Mouse (Mus musculus): ENCODE data around the gene Gstt4. TPM values are rescaled to one million over a fixed set of nuclear protein-coding genes. Genes with fewer than 3 reads are reported as not detected.
A peak's percentile ranks its signal among the peaks of the same experiment; 100 is the strongest.

Gstt4 gene
- polyA plus RNA-seq, 1 experiment from 2014 or later: not detected

DNA sequence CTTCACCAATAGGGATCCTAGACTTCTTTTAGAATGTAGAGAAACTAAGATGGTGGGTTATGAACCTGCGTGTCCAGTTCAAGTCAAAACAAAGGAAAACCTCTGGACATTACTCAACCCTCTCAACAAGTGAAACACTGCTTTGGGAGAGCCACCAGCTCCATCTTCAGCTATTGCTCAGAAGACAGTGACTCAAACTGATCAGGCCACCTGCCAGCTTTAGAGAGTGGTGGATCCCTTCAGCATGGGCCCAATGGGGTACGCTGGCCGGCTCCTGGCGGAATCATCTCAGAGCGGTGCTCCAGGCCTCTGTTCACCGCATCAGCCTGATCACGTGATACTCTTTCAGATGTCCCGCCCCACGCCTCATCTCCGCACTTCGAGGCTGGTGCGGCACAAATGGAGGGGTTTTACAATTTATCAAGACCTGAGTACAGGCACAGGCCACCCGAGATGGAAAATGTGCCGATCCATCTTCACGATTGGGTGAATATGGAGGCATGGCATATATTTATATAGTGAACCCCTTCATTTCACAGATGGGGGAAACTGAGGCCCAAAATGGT, 33.2 kb upstream of the Gstt4 start:
- no peaks in the 10 kb centered on the region for H3K9me3 ChIP-seq (replicated peaks; ENCODE audit: control insufficient read depth, low read length)
- 82% methylated on average over 15 of the region's 15 CpGs for whole genome bisulfite sequencing (ENCODE audit: insufficient replicate concordance)
- H3K27ac ChIP-seq (ENCODE audit: low read length): no peak overlapping the region
- no peak overlapping the region for H3K4me2 ChIP-seq (ENCODE audit: low read depth, low read length)
- H3K36me3 ChIP-seq (ENCODE audit: control insufficient read depth, insufficient read depth): no peaks in the 10 kb centered on the region
- H3K27me3 ChIP-seq (ENCODE audit: control insufficient read depth, insufficient read depth, low read depth, low read length): no peaks in the 10 kb centered on the region
- H3K4me1 ChIP-seq (ENCODE audit: control insufficient read depth, low read depth, low read length): peaks cover 22% of the 10 kb centered on the region
- no peak overlapping the region for H3K4me3 ChIP-seq (ENCODE audit: low read depth, low read length)
- ATAC-seq (ENCODE audit: low read depth): no peak
- H3K9ac ChIP-seq (ENCODE audit: low read depth, low read length): no peak overlapping the region

DNA sequence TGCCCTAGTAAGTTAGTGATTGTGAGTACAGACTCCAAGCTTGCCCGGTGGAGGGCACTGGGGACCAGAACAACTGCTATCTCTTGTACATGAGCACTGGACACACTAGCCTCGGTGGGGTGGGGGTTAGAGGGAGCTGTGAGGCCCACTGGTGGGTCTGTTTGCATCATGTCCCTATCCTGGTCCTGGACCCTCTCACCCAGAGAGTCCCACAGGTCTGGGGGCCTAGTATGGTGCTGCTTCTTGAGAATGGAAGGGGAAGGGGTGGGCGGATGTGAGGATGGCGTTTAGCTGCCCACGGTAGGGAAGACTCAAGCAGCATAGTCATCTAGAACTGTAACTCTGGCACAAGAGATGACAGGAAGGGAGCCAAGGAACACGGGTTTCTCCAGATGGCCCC, 32.4 kb upstream of the Gstt4 start:
- H3K4me1 ChIP-seq (ENCODE audit: control insufficient read depth, low read depth, low read length): peaks cover 19% of the 10 kb centered on the region

DNA sequence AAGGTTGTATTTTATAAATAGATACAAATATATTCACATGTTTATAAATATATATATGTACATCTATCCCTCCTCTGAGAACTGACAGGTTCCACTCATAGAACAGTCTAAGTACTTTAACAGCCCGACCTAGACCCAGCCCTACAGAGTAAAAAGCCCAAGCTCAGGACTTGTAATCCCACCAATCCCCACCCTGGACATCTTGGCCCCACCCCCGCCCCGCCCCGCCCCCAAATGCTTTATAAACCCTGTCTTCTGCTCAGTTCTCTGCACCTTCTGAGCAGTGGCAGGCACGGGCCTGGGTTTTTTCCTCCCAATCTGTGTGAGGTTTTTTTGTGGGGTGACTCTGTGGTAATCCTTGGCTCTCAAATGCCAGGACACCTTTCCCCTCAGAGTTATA, 31.8 kb upstream of the Gstt4 start:
- 30% methylated on average over 5 of the region's 5 CpGs for WGBS (ENCODE audit: insufficient replicate concordance)
- H3K9me3 ChIP-seq (replicated peaks; ENCODE audit: control insufficient read depth, low read length): no peaks in the 10 kb centered on the region
- H3K4me2 ChIP-seq (ENCODE audit: low read depth, low read length): no peak overlapping the region
- peaks cover 19% of the 10 kb centered on the region for H3K4me1 ChIP-seq (ENCODE audit: control insufficient read depth, low read depth, low read length)
- no peak overlapping the region for H3K9ac ChIP-seq (ENCODE audit: low read depth, low read length)
- no peak for ATAC-seq (ENCODE audit: low read depth)
- no peak overlapping the region for H3K4me3 ChIP-seq (ENCODE audit: low read depth, low read length)
- no peaks in the 10 kb centered on the region for H3K27me3 ChIP-seq (ENCODE audit: control insufficient read depth, insufficient read depth, low read depth, low read length)
- H3K36me3 ChIP-seq (ENCODE audit: control insufficient read depth, insufficient read depth): no peaks in the 10 kb centered on the region
- H3K27ac ChIP-seq (ENCODE audit: low read length): no peak overlapping the region

More for the DNA sequence above, 32.4 kb upstream of the Gstt4 start:
- 51% methylated on average over 6 of the region's 6 CpGs for WGBS (ENCODE audit: insufficient replicate concordance)
- H3K9ac ChIP-seq (ENCODE audit: low read depth, low read length): no peak overlapping the region
- H3K4me3 ChIP-seq (ENCODE audit: low read depth, low read length): no peak overlapping the region
- ATAC-seq (ENCODE audit: low read depth): no peak
- H3K9me3 ChIP-seq (replicated peaks; ENCODE audit: control insufficient read depth, low read length): no peaks in the 10 kb centered on the region
- no peak overlapping the region for H3K4me2 ChIP-seq (ENCODE audit: low read depth, low read length)
- H3K27me3 ChIP-seq (ENCODE audit: control insufficient read depth, insufficient read depth, low read depth, low read length): no peaks in the 10 kb centered on the region
- no peaks in the 10 kb centered on the region for H3K36me3 ChIP-seq (ENCODE audit: control insufficient read depth, insufficient read depth)
- H3K27ac ChIP-seq (ENCODE audit: low read length): no peak overlapping the region

DNA sequence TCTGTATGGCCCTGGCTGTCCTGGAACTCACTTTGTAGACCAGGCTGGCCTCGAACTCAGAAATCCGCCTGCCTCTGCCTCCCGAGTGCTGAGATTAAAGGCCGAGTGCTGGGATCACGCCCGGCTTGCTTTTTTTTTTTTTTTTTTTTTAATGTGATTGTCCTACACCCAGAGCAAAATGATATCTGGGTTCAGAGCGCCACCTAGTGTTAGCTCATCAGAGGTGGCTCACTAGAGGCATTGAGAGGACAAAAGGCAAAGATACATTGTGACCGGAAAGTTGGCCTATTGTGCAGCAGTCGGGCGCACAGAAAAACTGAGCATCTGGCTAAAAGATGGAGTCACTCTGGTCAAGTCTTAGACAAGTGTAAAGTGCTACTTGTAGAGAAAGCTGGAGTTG, 31.1 kb upstream of the Gstt4 start:
- Histone ChIP-seq H3K4me2 (ENCODE audit: low read depth, low read length) (no peak overlapping the region), H3K27me3 (ENCODE audit: control insufficient read depth, insufficient read depth, low read depth, low read length) (no peaks in the 10 kb centered on the region), H3K27ac (ENCODE audit: low read length) (no peak overlapping the region), H3K36me3 (ENCODE audit: control insufficient read depth, insufficient read depth) (no peaks in the 10 kb centered on the region), H3K9ac (ENCODE audit: low read depth, low read length) (no peak overlapping the region), H3K9me3 (replicated peaks; ENCODE audit: control insufficient read depth, low read length) (no peaks in the 10 kb centered on the region), H3K4me1 (ENCODE audit: control insufficient read depth, low read depth, low read length) (peaks cover 13% of the 10 kb centered on the region), H3K4me3 (ENCODE audit: low read depth, low read length) (no peak overlapping the region)
- peak; percentile 54 for ATAC-seq (ENCODE audit: low read depth)
- WGBS (ENCODE audit: insufficient replicate concordance): 10% methylated on average over 10 of the region's 10 CpGs

DNA sequence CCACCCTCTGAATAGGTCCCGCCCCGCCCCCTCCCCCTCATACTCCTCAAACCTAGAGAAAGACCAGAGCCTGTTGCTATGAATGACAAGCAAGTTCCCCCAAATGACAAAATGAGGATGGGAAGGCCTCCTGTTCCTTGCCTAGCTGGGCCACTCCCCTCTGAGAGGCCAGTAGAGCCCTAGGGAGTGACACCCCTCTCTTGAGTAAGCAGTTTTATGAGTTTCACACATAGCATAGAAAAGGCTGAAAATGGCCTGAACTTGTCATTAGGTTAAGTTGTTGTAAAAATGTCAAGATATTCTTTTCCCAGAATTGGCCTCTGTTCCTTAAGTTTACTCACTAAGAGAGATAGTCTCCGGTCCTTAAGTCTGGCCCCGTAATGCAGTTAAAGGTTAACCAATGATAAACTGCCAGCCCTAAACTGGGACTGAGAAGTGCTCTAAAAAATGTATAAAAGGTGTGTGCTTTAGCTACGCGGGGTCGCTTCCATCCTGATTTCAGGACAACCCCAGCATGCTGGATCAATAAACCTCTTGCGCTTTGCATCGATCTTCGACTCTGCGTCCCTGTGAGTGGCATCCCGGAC, 30.3 kb upstream of the Gstt4 start:
- WGBS (ENCODE audit: insufficient replicate concordance): 75% methylated on average over 12 of the region's 12 CpGs
- Histone ChIP-seq H3K27me3 (ENCODE audit: control insufficient read depth, insufficient read depth, low read depth, low read length) (no peaks in the 10 kb centered on the region), H3K9ac (ENCODE audit: low read depth, low read length) (no peak overlapping the region), H3K27ac (ENCODE audit: low read length) (no peak overlapping the region), H3K36me3 (ENCODE audit: control insufficient read depth, insufficient read depth) (no peaks in the 10 kb centered on the region), H3K4me2 (ENCODE audit: low read depth, low read length) (no peak overlapping the region), H3K4me3 (ENCODE audit: low read depth, low read length) (no peak overlapping the region), H3K4me1 (ENCODE audit: control insufficient read depth, low read depth, low read length) (peaks cover 5% of the 10 kb centered on the region), H3K9me3 (replicated peaks; ENCODE audit: control insufficient read depth, low read length) (no peaks in the 10 kb centered on the region)
- peak; percentile 47; the same call in 1 of the 2 replicates for ATAC-seq (ENCODE audit: low read depth)

DNA sequence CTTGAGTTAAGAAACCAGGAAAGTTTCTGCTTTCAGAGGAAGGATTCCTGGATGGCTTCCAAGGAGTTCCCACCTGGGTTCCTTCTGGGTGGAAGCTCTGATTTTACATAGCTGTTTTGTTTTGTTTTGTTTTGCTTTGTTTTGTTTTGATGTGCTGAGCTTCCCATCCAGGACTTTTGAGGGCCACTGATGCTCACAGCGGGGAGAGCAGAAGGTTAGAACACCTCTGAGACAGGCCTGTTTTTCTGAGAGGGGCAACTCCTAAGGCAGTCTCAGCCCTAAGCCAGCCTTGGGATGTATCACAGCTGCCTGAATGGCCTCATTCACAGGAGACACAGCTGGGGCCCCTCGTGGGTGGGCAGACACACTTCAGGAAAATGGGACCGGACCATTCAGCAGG, 29.3 kb upstream of the Gstt4 start:
- no peaks in the 10 kb centered on the region for H3K4me1 ChIP-seq (ENCODE audit: control insufficient read depth, low read depth, low read length)
- no peaks in the 10 kb centered on the region for H3K36me3 ChIP-seq (ENCODE audit: control insufficient read depth, insufficient read depth)
- H3K4me3 ChIP-seq (ENCODE audit: low read depth, low read length): no peak overlapping the region
- H3K9ac ChIP-seq (ENCODE audit: low read depth, low read length): no peak overlapping the region
- ATAC-seq (ENCODE audit: low read depth): no peak
- H3K27ac ChIP-seq (ENCODE audit: low read length): no peak overlapping the region
- H3K4me2 ChIP-seq (ENCODE audit: low read depth, low read length): no peak overlapping the region
- no peaks in the 10 kb centered on the region for H3K9me3 ChIP-seq (replicated peaks; ENCODE audit: control insufficient read depth, low read length)
- no peaks in the 10 kb centered on the region for H3K27me3 ChIP-seq (ENCODE audit: control insufficient read depth, insufficient read depth, low read depth, low read length)
- WGBS (ENCODE audit: insufficient replicate concordance): 51% methylated on average over 3 of the region's 3 CpGs

DNA sequence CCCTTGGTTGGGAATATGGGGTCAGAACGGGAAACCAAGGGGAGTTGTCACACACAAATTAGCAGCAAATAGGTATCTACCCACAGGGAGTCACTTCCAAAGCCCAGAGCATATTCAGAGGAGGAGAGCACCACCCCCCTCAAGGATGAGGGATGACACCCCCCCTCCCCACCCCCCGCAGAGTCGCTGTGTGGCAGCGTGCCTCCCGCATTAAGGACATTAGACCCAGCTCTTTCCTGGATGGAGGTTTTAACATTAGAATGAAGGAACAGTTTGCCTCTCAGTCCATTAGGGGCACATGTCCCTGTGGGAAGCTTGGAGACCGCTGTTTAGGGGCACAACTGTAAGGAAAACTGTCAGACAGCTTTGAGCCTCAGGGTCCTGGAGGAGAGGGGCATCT, 28.7 kb upstream of the Gstt4 start:
- no peak overlapping the region for H3K9ac ChIP-seq (ENCODE audit: low read depth, low read length)
- no peak overlapping the region for H3K4me2 ChIP-seq (ENCODE audit: low read depth, low read length)
- no peak overlapping the region for H3K27ac ChIP-seq (ENCODE audit: low read length)
- no peak for ATAC-seq (ENCODE audit: low read depth)
- H3K36me3 ChIP-seq (ENCODE audit: control insufficient read depth, insufficient read depth): no peaks in the 10 kb centered on the region
- no peaks in the 10 kb centered on the region for H3K9me3 ChIP-seq (replicated peaks; ENCODE audit: control insufficient read depth, low read length)
- no peaks in the 10 kb centered on the region for H3K27me3 ChIP-seq (ENCODE audit: control insufficient read depth, insufficient read depth, low read depth, low read length)
- H3K4me3 ChIP-seq (ENCODE audit: low read depth, low read length): no peak overlapping the region
- H3K4me1 ChIP-seq (ENCODE audit: control insufficient read depth, low read depth, low read length): peaks cover 5% of the 10 kb centered on the region
- 22% methylated on average over 6 of the region's 6 CpGs for WGBS (ENCODE audit: insufficient replicate concordance)

DNA sequence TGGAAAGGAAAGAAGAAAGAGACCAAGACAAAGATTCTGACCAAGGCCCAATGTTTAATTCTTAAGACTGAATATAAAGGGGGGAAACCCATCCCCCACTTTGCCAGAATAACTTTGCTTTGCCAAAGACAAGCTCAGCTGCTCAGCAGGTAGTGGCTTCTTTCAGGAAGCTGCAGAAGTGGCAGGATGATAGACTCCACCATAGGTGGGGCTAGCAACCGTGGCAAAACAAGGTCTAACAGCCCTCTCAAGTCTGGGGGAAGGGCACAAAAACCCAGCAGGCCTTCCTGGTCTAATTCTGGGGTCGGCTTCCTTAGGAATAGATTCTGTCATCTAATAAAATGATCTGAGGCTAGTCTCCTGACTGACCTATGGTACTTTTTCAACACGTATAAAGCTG, 26.0 kb upstream of the Gstt4 start:
- Histone ChIP-seq H3K9ac (ENCODE audit: low read depth, low read length) (no peak overlapping the region), H3K4me3 (ENCODE audit: low read depth, low read length) (no peak overlapping the region), H3K36me3 (ENCODE audit: control insufficient read depth, insufficient read depth) (no peaks in the 10 kb centered on the region), H3K9me3 (replicated peaks; ENCODE audit: control insufficient read depth, low read length) (no peaks in the 10 kb centered on the region), H3K27me3 (ENCODE audit: control insufficient read depth, insufficient read depth, low read depth, low read length) (no peaks in the 10 kb centered on the region), H3K4me1 (ENCODE audit: control insufficient read depth, low read depth, low read length) (peaks cover 24% of the 10 kb centered on the region), H3K27ac (ENCODE audit: low read length) (no peak overlapping the region), H3K4me2 (ENCODE audit: low read depth, low read length) (no peak overlapping the region)
- ATAC-seq (ENCODE audit: low read depth): no peak
- WGBS (ENCODE audit: insufficient replicate concordance): 36% methylated on average over 3 of the region's 3 CpGs

DNA sequence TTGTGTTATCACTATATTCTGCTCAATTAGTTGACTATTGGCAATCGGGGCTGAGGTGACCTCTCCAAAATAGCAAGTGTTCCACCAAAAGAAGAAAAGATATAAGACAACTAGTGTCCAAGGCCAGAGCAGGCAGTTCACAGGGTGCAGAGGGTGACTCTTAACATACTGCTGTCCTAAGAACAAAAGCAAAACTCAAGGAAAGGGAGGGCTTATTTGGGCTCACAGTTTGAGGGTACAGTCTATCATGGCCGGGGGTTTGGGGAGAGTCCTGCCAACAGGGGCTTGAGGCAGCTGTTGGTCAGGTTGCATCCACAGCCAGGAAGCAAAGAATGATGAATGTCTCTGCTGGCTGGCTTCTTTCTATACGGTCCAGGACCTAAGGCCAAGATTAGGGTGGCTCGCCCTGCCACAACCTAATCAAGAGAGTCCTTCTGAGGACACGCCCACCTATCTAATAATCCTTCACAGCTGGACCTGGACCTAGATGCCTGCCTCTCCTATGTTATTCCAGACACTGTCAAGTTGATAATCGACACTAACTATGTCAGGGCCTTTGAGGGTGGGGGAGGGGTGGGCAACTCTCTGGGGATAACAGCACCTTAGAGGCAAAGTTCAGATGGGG, 23.1 kb upstream of the Gstt4 start:
- H3K4me1 ChIP-seq (ENCODE audit: control insufficient read depth, low read depth, low read length): peaks cover 24% of the 10 kb centered on the region
- H3K9me3 ChIP-seq (replicated peaks; ENCODE audit: control insufficient read depth, low read length): no peaks in the 10 kb centered on the region
- H3K36me3 ChIP-seq (ENCODE audit: control insufficient read depth, insufficient read depth): no peaks in the 10 kb centered on the region
- peak; percentile 99 for ATAC-seq (ENCODE audit: low read depth)
- H3K27me3 ChIP-seq (ENCODE audit: control insufficient read depth, insufficient read depth, low read depth, low read length): no peaks in the 10 kb centered on the region
- peak overlapping the region; percentile 50 for H3K4me2 ChIP-seq (ENCODE audit: low read depth, low read length)
- peak overlapping the region; percentile 77 for H3K27ac ChIP-seq (ENCODE audit: low read length)
- no peak overlapping the region for H3K9ac ChIP-seq (ENCODE audit: low read depth, low read length)
- peak overlapping the region; percentile 7; the same call in 1 of the 2 replicates for H3K4me3 ChIP-seq (ENCODE audit: low read depth, low read length)
- 34% methylated on average over 6 of the region's 6 CpGs for WGBS (ENCODE audit: insufficient replicate concordance)

All from liver, embryonic 16.5 days (tissue).